Mouse (Mus musculus): ENCODE data around the gene Acat3.

DNA sequence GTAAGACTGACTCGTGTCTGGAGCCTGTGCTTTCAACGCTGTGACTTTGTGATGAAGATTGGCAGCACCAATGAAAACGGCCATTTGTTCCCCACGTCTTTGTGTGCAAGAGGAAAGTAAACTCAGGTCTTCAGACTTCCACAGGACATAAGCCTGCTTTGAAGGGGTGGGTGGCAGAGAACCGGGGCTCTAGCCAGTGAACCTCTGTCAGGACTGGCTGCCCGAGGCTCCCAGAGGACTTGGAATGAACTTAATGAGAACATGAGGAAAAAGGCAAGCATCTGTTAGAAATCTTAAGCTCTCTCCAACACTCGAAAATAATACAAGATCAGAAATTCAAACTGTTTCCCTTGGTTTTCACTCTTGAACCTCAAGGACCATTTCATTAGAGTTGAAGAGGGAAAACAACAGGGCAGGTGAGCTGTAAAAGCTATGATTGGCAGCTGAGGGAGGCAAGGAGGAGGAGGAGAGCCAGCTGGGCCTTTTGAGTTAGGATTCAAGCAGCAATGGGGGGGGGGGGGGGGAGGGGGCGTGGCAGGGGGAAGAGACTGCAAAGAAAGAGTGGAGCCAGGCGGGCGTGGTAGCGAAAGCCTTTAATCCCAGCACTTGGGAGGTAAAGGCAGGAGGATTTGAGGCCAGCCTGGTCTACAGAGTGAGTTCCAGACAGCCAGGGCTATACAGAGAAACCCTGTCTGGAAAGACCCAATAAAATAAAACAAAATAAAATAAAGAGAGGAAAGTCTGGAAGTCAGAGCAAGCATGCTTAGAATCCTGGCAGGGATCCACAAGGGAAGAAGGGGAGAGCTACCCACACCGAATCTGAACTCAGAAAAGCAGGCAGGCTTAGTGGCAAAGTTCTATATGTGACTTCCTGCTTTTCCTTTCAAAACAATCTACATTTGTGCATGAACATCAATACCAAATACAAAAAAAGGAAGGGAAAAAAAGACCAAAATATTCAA is 36.7 kb downstream of the Acat3 start:
- TF ChIP-seq EP300 (IDR thresholded peaks at IDR 0.05; ENCODE audit: low read depth) = no peak
- TF ChIP-seq CTCF (IDR thresholded peaks at IDR 0.05; ENCODE audit: low read depth) = no peak
